Mouse (Mus musculus): ENCODE measurements around the gene Fancb.

GRCm38 (mm10) chrX:164941540-164941939 is 38.9 kb upstream of the Fancb start:
- TF ChIP-seq CTCF (IDR thresholded peaks at IDR 0.05; ENCODE audit: extremely low read depth, insufficient read depth, low read length) (no peak), POLR2A (IDR thresholded peaks at IDR 0.05; ENCODE audit: extremely low read depth, insufficient read depth, low read length) (no peak)

All from cortical plate, adult 2 months (tissue).